Mouse (Mus musculus): ENCODE results near the gene Hectd1.

Gene Hectd1

GRCm38 (mm10) chr12:51829290-51830076 is at the start of gene Hectd1:
Gene Hectd1, minus strand, starts transcription at chr12:51829536.
- DNase-seq, result peak; percentile 85

GRCm38 (mm10) chr12:51871446-51872144 is 42.3 kb upstream of the Hectd1 start:
- no peak for DNase-seq

GRCm38 (mm10) chr12:51869511-51869910 is 40.2 kb upstream of the Hectd1 start:
- no peak for DNase-seq

- no peak for DNase-seq
These were observed 37.7 kb upstream of the Hectd1 start for GRCm38 (mm10) chr12:51867076-51867475.

- peak; percentile 46 for DNase-seq
These were observed 37.0 kb upstream of the Hectd1 start for GRCm38 (mm10) chr12:51866226-51866910.

- peak; percentile 49 for DNase-seq
These were observed 36.4 kb upstream of the Hectd1 start for GRCm38 (mm10) chr12:51865790-51866179.

- no peak for DNase-seq
These were observed 35.9 kb upstream of the Hectd1 start for GRCm38 (mm10) chr12:51865061-51865789.

GRCm38 (mm10) chr12:51863116-51864002 is 34.0 kb upstream of the Hectd1 start:
- DNase-seq, result no peak

- DNase-seq, result no peak
These were observed 29.0 kb upstream of the Hectd1 start for GRCm38 (mm10) chr12:51858134-51859028.

- no peak for DNase-seq
These were observed 27.5 kb upstream of the Hectd1 start for GRCm38 (mm10) chr12:51856768-51857295.

- no peak for DNase-seq
These were observed 26.5 kb upstream of the Hectd1 start for GRCm38 (mm10) chr12:51855872-51856271.

- DNase-seq, result no peak
These were observed 26.1 kb upstream of the Hectd1 start for GRCm38 (mm10) chr12:51855453-51855852.

- DNase-seq, result no peak
These were observed 22.3 kb upstream of the Hectd1 start for GRCm38 (mm10) chr12:51851617-51852016.

GRCm38 (mm10) chr12:51851155-51851554 is 21.8 kb upstream of the Hectd1 start:
- no peak for DNase-seq

- no peak for DNase-seq
These were observed 21.0 kb upstream of the Hectd1 start for GRCm38 (mm10) chr12:51850339-51850738.

- no peak for DNase-seq
These were observed 20.6 kb upstream of the Hectd1 start for GRCm38 (mm10) chr12:51849902-51850301.

GRCm38 (mm10) chr12:51847953-51848680 is 18.8 kb upstream of the Hectd1 start:
- DNase-seq, result peak; percentile 44

- DNase-seq, result no peak
These were observed 15.9 kb upstream of the Hectd1 start for GRCm38 (mm10) chr12:51845261-51845660.

- DNase-seq, result peak; percentile 97
These were observed 15.5 kb upstream of the Hectd1 start for GRCm38 (mm10) chr12:51844771-51845256.

Data from lung, postnatal 14 days (tissue).